Mouse (Mus musculus): ENCODE results near the gene Vps11. TPM values are rescaled to one million over a fixed set of nuclear protein-coding genes. Genes with fewer than 3 reads are reported as not detected.
"Not testable (repeated sequence)": the region's sequence is repeated elsewhere in the genome, so short reads cannot be mapped to it uniquely, and the experiment has no call there.

Gene Vps11
- polyA plus RNA-seq, 1 experiment from 2014 or later: 19.7 TPM

GRCm38 (mm10) chr9:44343781-44344421 is 17.6 kb downstream of the Vps11 start, which contains the start of gene Hmbs:
Gene Hmbs (minus strand): TSS chr9:44344228.
- peak within 1 kb of the TSS; percentile 75 for H3K4me2 ChIP-seq
- WGBS: under 1% methylated on average over 39 of the region's 39 CpGs
- H3K4me3 ChIP-seq: peak within 1 kb of the TSS; percentile 65
- H3K4me1 ChIP-seq (replicated peaks): peaks cover 22% of the 10 kb centered on the region
- H3K9me3 ChIP-seq (replicated peaks): no peaks in the 10 kb centered on the region
- H3K36me3 ChIP-seq: peaks cover 50% of the 10 kb centered on the region
- peak within 1 kb of the TSS; percentile 98 for H3K27ac ChIP-seq (ENCODE audit: poor library complexity, severe bottlenecking)
- ATAC-seq (ENCODE audit: insufficient number of reproducible peaks, low FRiP score): peak; percentile 93
- peak within 1 kb of the TSS; percentile 74 for H3K9ac ChIP-seq
- no peaks in the 10 kb centered on the region for H3K27me3 ChIP-seq (replicated peaks)

- Histone ChIP-seq H3K27ac (ENCODE audit: poor library complexity, severe bottlenecking) (peak overlapping the region; percentile 98), H3K27me3 (replicated peaks) (no peaks in the 10 kb centered on the region), H3K4me2 (peak overlapping the region; percentile 75), H3K36me3 (peaks cover 50% of the 10 kb centered on the region), H3K4me1 (replicated peaks) (peaks cover 22% of the 10 kb centered on the region), H3K9me3 (replicated peaks) (no peaks in the 10 kb centered on the region), H3K9ac (peak overlapping the region; percentile 74), H3K4me3 (peak overlapping the region; percentile 65)
- peak; percentile 86 for ATAC-seq (ENCODE audit: insufficient number of reproducible peaks, low FRiP score)
- 5% methylated on average over 6 of the region's 6 CpGs for WGBS
Measured at GRCm38 (mm10) chr9:44343290-44343689, 18.2 kb downstream of the Vps11 start.

- 64% methylated on average over 1 of the region's 1 CpGs for WGBS
- H3K27ac ChIP-seq (ENCODE audit: poor library complexity, severe bottlenecking): peak overlapping the region; percentile 98
- H3K4me1 ChIP-seq (replicated peaks): peaks cover 26% of the 10 kb centered on the region
- H3K9me3 ChIP-seq (replicated peaks): no peaks in the 10 kb centered on the region
- peak overlapping the region; percentile 74 for H3K9ac ChIP-seq
- H3K4me3 ChIP-seq: peak overlapping the region; percentile 65
- peak overlapping the region; percentile 75 for H3K4me2 ChIP-seq
- H3K36me3 ChIP-seq: peaks cover 48% of the 10 kb centered on the region
- ATAC-seq (ENCODE audit: insufficient number of reproducible peaks, low FRiP score): no peak
- no peaks in the 10 kb centered on the region for H3K27me3 ChIP-seq (replicated peaks)
Measured at GRCm38 (mm10) chr9:44342605-44343004, 18.9 kb downstream of the Vps11 start.

GRCm38 (mm10) chr9:44342173-44342572 is 19.3 kb downstream of the Vps11 start:
- no peaks in the 10 kb centered on the region for H3K9me3 ChIP-seq (replicated peaks)
- 53% methylated on average over 3 of the region's 3 CpGs for WGBS
- peaks cover 30% of the 10 kb centered on the region for H3K4me1 ChIP-seq (replicated peaks)
- peak overlapping the region; percentile 74 for H3K9ac ChIP-seq
- H3K4me3 ChIP-seq: peak overlapping the region; percentile 65
- ATAC-seq (ENCODE audit: insufficient number of reproducible peaks, low FRiP score): peak; percentile 74
- H3K27ac ChIP-seq (ENCODE audit: poor library complexity, severe bottlenecking): peak overlapping the region; percentile 98
- H3K36me3 ChIP-seq: peaks cover 48% of the 10 kb centered on the region
- H3K27me3 ChIP-seq (replicated peaks): no peaks in the 10 kb centered on the region
- peak overlapping the region; percentile 75 for H3K4me2 ChIP-seq

GRCm38 (mm10) chr9:44341487-44341886 is 20.0 kb downstream of the Vps11 start:
- Histone ChIP-seq H3K36me3 (peaks cover 48% of the 10 kb centered on the region), H3K9ac (peak overlapping the region; percentile 74), H3K4me3 (peak overlapping the region; percentile 65), H3K4me2 (no peak overlapping the region), H3K27ac (ENCODE audit: poor library complexity, severe bottlenecking) (peak overlapping the region; percentile 98), H3K27me3 (replicated peaks) (no peaks in the 10 kb centered on the region), H3K4me1 (replicated peaks) (peaks cover 37% of the 10 kb centered on the region), H3K9me3 (replicated peaks) (no peaks in the 10 kb centered on the region)
- ATAC-seq (ENCODE audit: insufficient number of reproducible peaks, low FRiP score): no peak
- WGBS: 87% methylated on average over 5 of the region's 5 CpGs

- Histone ChIP-seq H3K27me3 (replicated peaks) (no peaks in the 10 kb centered on the region), H3K4me3 (no peak overlapping the region), H3K4me1 (replicated peaks) (peaks cover 36% of the 10 kb centered on the region), H3K9ac (no peak overlapping the region), H3K9me3 (replicated peaks) (no peaks in the 10 kb centered on the region), H3K4me2 (peak overlapping the region; percentile 69; the same call in 1 of the 2 replicates), H3K36me3 (peaks cover 51% of the 10 kb centered on the region), H3K27ac (ENCODE audit: poor library complexity, severe bottlenecking) (no peak overlapping the region)
- 84% methylated on average over 5 of the region's 5 CpGs for WGBS
- no peak for ATAC-seq (ENCODE audit: insufficient number of reproducible peaks, low FRiP score)
Measured at GRCm38 (mm10) chr9:44338574-44338973, 22.9 kb downstream of the Vps11 start.

GRCm38 (mm10) chr9:44337436-44338169 is 23.9 kb downstream of the Vps11 start:
- no peak for ATAC-seq (ENCODE audit: insufficient number of reproducible peaks, low FRiP score)
- Histone ChIP-seq H3K4me3 (peak overlapping the region; percentile 95), H3K27me3 (replicated peaks) (no peaks in the 10 kb centered on the region), H3K36me3 (peaks cover 61% of the 10 kb centered on the region), H3K9ac (peak overlapping the region; percentile 67), H3K4me2 (peak overlapping the region; percentile 69), H3K4me1 (replicated peaks) (peaks cover 29% of the 10 kb centered on the region), H3K27ac (ENCODE audit: poor library complexity, severe bottlenecking) (peak overlapping the region; percentile 44), H3K9me3 (replicated peaks) (no peaks in the 10 kb centered on the region)
- 60% methylated on average over 9 of the region's 9 CpGs for WGBS

GRCm38 (mm10) chr9:44336964-44337363 is 24.5 kb downstream of the Vps11 start:
- H3K27me3 ChIP-seq (replicated peaks): no peaks in the 10 kb centered on the region
- H3K4me3 ChIP-seq: peak overlapping the region; percentile 95
- peaks cover 22% of the 10 kb centered on the region for H3K4me1 ChIP-seq (replicated peaks)
- no peak for ATAC-seq (ENCODE audit: insufficient number of reproducible peaks, low FRiP score)
- peak overlapping the region; percentile 67 for H3K9ac ChIP-seq
- H3K4me2 ChIP-seq: peak overlapping the region; percentile 69
- H3K27ac ChIP-seq (ENCODE audit: poor library complexity, severe bottlenecking): no peak overlapping the region
- no peaks in the 10 kb centered on the region for H3K9me3 ChIP-seq (replicated peaks)
- H3K36me3 ChIP-seq: peaks cover 66% of the 10 kb centered on the region
- WGBS: 63% methylated on average over 3 of the region's 3 CpGs

- ATAC-seq (ENCODE audit: insufficient number of reproducible peaks, low FRiP score); H3K27me3 ChIP-seq (replicated peaks); H3K27ac ChIP-seq (ENCODE audit: poor library complexity, severe bottlenecking); H3K9me3 ChIP-seq (replicated peaks): not testable (repeated sequence)
- H3K4me2 ChIP-seq: peak overlapping the region; percentile 69
- peaks cover 18% of the 10 kb centered on the region for H3K4me1 ChIP-seq (replicated peaks)
- H3K9ac ChIP-seq: peak overlapping the region; percentile 67
- H3K4me3 ChIP-seq: peak overlapping the region; percentile 95
- WGBS: 37% methylated on average over 4 of the region's 4 CpGs
- peaks cover 67% of the 10 kb centered on the region for H3K36me3 ChIP-seq
Measured at GRCm38 (mm10) chr9:44336513-44336912, 25.0 kb downstream of the Vps11 start.

GRCm38 (mm10) chr9:44336093-44336406 is 25.4 kb downstream of the Vps11 start:
- Histone ChIP-seq H3K4me2 (peak overlapping the region; percentile 69), H3K9me3 (replicated peaks) (no peaks in the 10 kb centered on the region), H3K27me3 (replicated peaks) (no peaks in the 10 kb centered on the region), H3K4me3 (peak overlapping the region; percentile 95), H3K27ac (ENCODE audit: poor library complexity, severe bottlenecking) (peak overlapping the region; percentile 99), H3K36me3 (peaks cover 68% of the 10 kb centered on the region), H3K9ac (peak overlapping the region; percentile 98), H3K4me1 (replicated peaks) (peaks cover 17% of the 10 kb centered on the region)
- ATAC-seq (ENCODE audit: insufficient number of reproducible peaks, low FRiP score): no peak
- 4% methylated on average over 5 of the region's 5 CpGs for WGBS

GRCm38 (mm10) chr9:44335331-44336092 is 26.0 kb downstream of the Vps11 start:
- peak overlapping the region; percentile 95 for H3K4me3 ChIP-seq
- no peaks in the 10 kb centered on the region for H3K27me3 ChIP-seq (replicated peaks)
- H3K4me1 ChIP-seq (replicated peaks): peaks cover 17% of the 10 kb centered on the region
- H3K36me3 ChIP-seq: peaks cover 68% of the 10 kb centered on the region
- under 1% methylated on average over 47 of the region's 50 CpGs for WGBS
- ATAC-seq (ENCODE audit: insufficient number of reproducible peaks, low FRiP score): peak; percentile 15; the same call in 1 of the 2 replicates
- H3K27ac ChIP-seq (ENCODE audit: poor library complexity, severe bottlenecking): peak overlapping the region; percentile 99
- peak overlapping the region; percentile 69 for H3K4me2 ChIP-seq
- H3K9me3 ChIP-seq (replicated peaks): no peaks in the 10 kb centered on the region
- H3K9ac ChIP-seq: peak overlapping the region; percentile 98

Data from heart, embryonic 12.5 days (tissue).